Mouse (Mus musculus) cerebellum, adult 11 months (tissue): ENCODE results near the gene Ccnyl1.
A peak's percentile ranks its signal among the peaks of the same experiment; 100 is the strongest.

ENCODE experiments used
- DNase-seq: peaks from one replicate; pipeline ENCODE4 v3.0.0; 2022

The Ccnyl1 gene

GRCm38 (mm10) chr1:64705230-64705629 lies 15.0 kb downstream of the Ccnyl1 start:
- DNase-seq: peak; percentile 40

GRCm38 (mm10) chr1:64706610-64707009 lies 16.4 kb downstream of the Ccnyl1 start:
- DNase-seq: no peak

DNA sequence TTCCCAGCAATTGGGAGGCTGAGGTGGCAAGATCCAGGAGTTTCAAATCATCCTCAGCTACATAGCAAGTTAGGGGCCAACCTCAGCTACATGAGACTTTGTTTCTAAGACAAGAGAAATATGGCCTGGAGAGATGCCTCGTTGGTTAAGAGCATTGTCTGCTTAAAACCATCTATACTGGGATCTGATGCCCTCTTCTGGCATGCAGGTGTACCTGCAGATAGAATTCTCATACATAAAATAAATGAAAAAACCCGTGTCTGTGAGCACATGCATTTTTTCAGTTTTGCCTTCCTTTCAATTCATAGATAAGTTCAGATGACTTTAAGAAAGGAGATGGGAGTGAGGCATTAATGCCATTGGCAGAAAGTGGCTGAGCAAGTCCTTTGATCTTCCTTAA lies 19.6 kb downstream of the Ccnyl1 start:
- no peak for DNase-seq

- DNase-seq: no peak
These were observed 21.9 kb downstream of the Ccnyl1 start for GRCm38 (mm10) chr1:64712006-64712760.

GRCm38 (mm10) chr1:64715458-64715857 lies 25.2 kb downstream of the Ccnyl1 start:
- DNase-seq: no peak

DNA sequence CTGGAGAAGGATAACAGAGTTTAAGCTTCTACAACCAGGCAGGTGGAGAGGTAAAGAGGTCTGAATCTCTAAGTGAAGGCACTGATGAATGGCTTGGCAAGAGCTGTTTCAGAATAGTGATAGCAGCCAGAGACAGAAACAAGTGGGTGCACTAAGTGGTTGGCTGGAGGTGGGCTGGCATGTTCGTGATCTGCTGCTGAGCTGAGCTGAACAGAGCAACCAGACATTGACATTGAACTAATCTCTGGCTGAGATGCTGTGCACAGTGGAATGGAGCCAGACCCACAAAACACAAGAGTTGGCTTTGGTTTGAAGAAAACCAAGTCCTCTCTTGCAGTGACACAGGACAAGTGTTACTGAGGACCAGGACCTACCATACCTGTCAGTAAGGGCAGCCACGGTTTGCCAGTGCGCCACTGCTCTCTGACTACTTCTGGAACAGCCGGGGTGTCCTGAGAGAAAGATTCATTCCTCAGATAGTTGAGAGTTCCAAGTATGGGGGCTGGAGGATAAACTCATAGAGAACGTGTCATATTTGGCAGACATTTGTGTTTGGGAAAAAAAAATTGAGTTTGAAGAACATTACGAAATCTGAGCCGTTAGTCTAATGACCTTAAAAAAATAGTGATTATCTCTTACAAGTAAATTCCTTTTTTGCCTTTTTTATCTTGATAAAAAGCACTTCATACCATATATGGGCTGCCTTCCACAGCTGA lies 26.5 kb downstream of the Ccnyl1 start:
- DNase-seq: no peak

GRCm38 (mm10) chr1:64717504-64717903 lies 27.2 kb downstream of the Ccnyl1 start:
- peak; percentile 45 for DNase-seq

DNA sequence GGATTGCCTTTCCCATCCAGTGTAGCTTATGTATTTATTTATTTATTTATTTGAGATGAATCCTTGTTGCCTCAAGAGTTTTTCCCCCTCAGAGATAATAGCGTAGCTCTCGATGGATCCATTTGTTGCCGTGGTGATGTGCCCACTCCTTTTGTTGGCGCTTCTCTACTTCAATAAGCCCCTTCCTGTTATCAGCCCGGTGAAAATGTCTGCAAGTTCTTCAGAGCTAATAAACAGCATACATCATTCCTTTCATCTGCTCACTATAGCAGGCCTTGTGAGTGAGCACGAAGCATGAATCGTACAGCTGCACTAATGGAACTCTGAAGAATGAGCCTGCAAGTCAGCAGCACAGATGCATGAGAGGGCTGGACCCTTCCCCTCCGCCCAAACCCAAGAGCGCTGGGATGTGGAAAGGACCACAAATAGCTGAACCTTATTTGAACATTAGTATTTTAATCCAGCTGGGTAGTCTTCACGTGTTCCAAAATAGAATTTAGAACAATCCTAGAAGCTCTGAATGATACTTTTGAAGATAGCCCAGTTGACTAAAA lies 30.9 kb downstream of the Ccnyl1 start:
- no peak for DNase-seq

GRCm38 (mm10) chr1:64730046-64730445 lies 39.8 kb downstream of the Ccnyl1 start:
- DNase-seq: no peak

DNA sequence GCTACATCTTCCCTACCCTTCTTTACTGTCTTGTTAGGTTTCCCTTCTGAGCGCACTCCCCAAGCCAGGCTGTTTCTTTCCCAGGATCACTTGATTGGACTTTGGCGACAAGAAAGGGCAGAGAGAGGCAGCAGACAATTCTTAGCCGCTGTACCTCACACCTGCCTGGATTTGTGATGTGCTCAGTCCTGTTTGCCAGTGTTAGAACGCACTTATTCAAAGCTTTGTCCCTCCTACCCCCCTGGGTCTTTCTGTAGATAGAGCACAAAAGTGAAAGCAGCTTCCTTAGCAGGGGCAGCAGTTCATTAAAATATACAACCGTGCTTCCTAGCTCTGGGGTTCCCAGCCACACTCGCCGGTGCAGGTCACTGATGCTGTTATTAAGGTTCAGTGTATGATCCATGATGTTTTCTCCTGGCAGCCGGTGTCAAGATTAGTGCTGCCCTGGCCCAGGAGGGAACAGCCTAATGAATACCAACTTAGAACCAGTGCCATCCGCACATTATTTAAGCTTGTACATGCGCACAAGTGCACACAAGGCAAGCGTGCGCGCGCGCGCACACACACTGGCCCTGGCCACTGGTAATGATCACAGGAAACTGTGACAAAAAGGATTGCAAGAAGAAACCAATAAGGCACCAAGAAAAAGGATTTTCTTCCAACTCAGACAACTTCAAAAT lies 41.2 kb downstream of the Ccnyl1 start:
- no peak for DNase-seq

- no peak for DNase-seq
These were observed 41.9 kb downstream of the Ccnyl1 start for GRCm38 (mm10) chr1:64732161-64732560.

DNA sequence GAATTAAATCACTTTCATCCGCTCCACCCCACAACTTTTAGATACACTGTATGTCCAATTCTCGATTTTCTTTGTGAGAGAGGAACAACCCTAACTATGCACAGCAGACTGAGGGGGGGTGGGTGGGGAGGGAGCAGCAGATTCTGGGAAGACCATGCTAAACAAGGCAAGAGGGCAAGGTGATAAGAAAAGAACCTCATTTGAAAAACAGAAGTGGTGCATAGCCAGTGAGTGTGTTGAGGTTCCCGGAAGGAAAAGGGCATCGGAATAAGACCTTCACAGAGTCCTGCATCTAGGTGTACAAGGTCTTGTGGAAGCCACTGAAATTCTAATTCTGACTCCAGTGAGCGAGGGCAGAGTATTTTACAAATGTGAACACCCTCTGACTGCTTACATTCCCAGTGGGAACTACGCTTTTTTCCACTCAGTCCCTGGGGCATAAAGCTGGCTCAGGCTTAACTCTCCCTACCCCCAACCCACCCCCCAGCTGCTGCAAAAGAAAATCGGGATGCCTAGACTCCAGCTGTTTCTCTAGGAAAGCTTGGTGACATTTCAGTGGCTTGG lies 42.5 kb downstream of the Ccnyl1 start:
- no peak for DNase-seq

GRCm38 (mm10) chr1:64733453-64734245 lies 43.4 kb downstream of the Ccnyl1 start:
- DNase-seq: no peak

GRCm38 (mm10) chr1:64734771-64735750 lies 44.8 kb downstream of the Ccnyl1 start:
- peak; percentile 19 for DNase-seq

DNA sequence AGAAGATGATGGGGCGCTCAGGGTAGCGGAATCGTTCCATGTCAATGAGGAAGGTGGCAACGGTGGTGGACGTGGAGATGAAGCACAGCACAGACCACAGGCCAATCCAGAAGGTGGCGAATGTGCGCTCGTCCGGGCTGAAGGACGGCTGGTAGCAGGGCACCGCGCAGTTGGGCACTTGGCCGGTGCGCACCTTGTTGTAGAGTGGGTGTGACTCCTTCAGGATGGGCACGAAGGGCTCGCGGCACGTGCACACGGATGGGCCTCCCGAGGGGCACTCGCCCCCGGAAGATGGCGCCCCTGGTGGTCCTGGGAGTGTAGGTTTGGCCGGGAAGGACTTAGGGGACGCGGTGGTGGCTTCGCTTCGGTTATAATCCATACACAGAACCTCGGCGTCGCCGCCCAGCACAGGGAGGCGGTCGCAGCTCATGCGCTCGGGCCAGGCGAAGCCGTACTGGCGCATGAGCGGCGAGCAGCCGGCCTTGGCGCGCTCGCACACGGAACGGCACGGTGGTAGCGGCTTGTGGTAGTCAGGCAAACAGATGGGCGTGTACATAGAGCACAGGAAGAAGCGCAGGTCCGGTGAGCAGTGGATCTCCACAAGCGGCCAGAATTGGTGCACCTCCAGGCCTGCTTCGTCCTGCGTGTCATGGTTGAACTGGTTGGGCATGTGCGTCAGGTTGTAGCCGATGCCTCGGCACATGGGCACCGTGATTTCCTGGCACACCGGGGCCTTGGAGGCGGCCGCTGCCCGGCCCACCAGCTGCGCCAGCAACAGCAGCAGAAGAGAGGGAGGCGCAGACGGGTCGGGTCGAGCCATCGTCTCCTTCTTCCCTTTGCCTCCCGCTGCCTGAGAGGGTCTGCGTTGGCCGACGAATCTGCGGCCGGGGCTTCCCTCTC lies 45.8 kb downstream of the Ccnyl1 start:
- peak; percentile 22 for DNase-seq

DNA sequence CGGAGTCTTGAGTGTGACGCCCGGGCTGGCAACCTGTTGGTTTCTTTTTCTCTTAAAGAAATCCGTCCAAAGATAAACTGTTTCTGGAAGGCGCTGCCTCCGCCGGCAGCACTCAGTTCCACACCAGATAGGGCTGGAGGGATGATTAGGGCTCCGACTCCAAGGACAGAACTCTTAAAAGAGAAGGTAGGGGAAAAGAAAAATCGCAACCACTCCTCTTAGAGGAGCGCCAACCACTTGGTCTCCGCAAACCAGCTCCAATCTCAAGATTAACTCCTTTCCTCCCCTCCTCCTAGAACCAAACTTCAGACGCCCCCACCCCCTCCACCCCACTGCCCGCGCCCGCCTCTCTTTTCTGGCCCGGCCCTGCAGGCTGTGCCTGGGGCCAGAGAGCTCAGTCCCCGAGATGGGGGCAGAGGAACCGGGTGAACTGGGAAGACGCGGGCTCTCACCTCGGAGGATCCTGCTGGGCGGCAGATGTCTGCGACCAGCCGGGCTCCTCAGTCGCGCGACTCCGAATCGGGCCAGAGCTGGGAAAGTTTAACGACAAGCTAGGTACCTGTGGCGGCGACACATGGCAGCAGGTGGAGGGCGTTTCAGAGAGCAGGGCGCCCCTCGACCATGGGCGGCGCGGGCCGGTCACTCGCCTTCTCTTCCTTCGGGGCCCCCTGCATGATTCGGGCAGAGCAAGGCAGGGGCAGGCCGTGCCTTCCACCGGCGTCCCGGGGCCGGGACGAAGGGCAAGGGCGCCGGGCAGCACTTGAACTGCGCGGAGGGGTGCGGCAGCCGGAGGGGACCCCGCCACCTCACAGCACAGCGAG lies 46.6 kb downstream of the Ccnyl1 start:
- peak; percentile 34 for DNase-seq

DNA sequence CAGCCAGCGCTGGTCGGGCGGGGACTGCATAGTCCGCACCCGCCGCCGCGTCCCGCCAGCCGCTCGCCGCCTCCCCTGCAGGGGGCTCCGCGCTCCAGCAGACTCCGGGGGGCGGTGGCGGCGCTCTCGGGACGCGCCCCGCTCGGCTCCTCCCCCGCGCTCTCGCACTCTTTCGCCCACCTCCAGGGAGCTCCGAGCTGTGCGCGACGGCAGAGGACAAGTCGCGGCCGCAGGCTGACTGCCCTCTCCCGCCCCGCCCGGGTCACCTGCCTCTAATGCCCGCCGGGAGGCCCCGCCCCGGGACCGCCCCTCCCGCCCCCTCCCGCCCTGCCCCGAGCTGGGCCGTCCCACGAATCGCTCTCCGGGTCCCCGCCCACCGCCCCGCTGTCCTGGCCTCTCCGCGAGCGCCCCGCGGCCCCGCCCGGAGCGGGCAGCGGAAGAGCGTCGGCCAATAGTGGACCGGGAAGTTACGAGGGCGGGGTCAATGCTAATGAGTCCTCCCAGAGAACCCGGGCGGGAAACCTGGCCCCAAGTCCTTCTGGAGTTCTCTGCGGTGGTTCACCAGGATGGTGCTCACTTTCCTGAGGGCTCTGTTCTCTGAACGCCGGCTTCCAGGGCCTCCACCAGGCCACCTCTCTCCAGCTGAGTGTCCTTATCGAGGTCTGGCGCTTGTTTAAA lies 47.4 kb downstream of the Ccnyl1 start, which contains the start of gene Fzd5:
Fzd5 (minus strand) TSS at position 250 of the 678 bp plus-strand sequence.
- peak; percentile 78 for DNase-seq

GRCm38 (mm10) chr1:64738180-64738555 lies 47.9 kb downstream of the Ccnyl1 start:
- DNase-seq: no peak
